10 mouse cellular contexts compared by ENCODE assay signal in the genomic region with DNA sequence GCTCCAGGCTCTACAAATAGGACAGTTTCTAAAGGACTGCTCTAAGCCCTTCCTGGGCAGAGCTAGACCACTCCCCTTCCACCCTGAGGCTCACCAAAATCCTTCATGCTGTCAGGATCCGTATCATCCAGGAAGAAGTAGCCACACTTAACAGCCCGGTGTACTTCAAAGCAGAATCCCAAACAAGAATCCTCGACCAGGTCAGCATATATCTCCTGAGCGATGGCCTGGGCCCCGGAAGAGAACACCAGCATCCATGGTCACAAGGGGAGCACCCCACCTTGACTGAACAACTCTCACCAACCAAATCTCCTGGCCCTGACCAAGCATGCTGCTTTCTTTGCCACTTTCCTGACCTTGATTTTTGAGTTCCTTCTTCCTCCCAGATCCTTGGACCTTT. TPM values are rescaled to one million over a fixed set of nuclear protein-coding genes. Genes with fewer than 3 reads are reported as not detected.
DNase-seq lines count a peak whose midpoint lies in the region; ATAC-seq and TF ChIP-seq lines count a peak whose summit lies in the region.
"Had no signal": no experiment of that assay in that cellular context is flagged by ENCODE, and none has a peak within 500 bp of the region (broad histone marks: within the 10 kb centered on the region; RNA-seq: fewer than 3 reads in every experiment).

No protein-coding gene starts in this region.

- WGBS in heart, embryonic 12.5 days = 71% methylated on average over 5 of the region's 5 CpGs
- 82% methylated on average over 5 of the region's 5 CpGs for WGBS in embryonic facial prominence, embryonic 10.5 days
- WGBS in hindbrain, embryonic 11.5 days = 85% methylated on average over 5 of the region's 5 CpGs
- 86% methylated on average over 5 of the region's 5 CpGs for WGBS in liver, postnatal 0 days (ENCODE audit: insufficient replicate concordance)

- peak overlapping the region; percentile 87; the same call in 1 of the 2 replicates for H3K4me2 ChIP-seq in heart, embryonic 12.5 days
- peak overlapping the region; percentile 85; the same call in 1 of the 2 replicates for H3K4me2 ChIP-seq in hindbrain, embryonic 11.5 days (replicated peaks; ENCODE audit: low read depth, low read length)
- no peak overlapping the region for H3K4me2 ChIP-seq in liver, postnatal 0 days (ENCODE audit: low read depth, low read length)

- peaks cover 20% of the 10 kb centered on the region for H3K4me1 ChIP-seq in heart, embryonic 12.5 days (replicated peaks)
- H3K4me1 ChIP-seq in embryonic facial prominence, embryonic 10.5 days = peaks cover 46% of the 10 kb centered on the region
- H3K4me1 ChIP-seq in hindbrain, embryonic 11.5 days (replicated peaks; ENCODE audit: control insufficient read depth, insufficient read depth, low read length) = peaks cover 8% of the 10 kb centered on the region
- peaks cover 20% of the 10 kb centered on the region for H3K4me1 ChIP-seq in liver, postnatal 0 days (ENCODE audit: insufficient read depth)

- no peaks in the 10 kb centered on the region for H3K27me3 ChIP-seq in heart, embryonic 12.5 days (replicated peaks)
- H3K27me3 ChIP-seq in embryonic facial prominence, embryonic 10.5 days (replicated peaks; ENCODE audit: low read depth, poor library complexity, severe bottlenecking) = no peaks in the 10 kb centered on the region
- H3K27me3 ChIP-seq in hindbrain, embryonic 11.5 days (ENCODE audit: control insufficient read depth, insufficient read depth, low read length) = no peaks in the 10 kb centered on the region
- no peaks in the 10 kb centered on the region for H3K27me3 ChIP-seq in liver, postnatal 0 days (ENCODE audit: insufficient read depth, low read length)

- TF ChIP-seq EP300 in liver, postnatal 0 days (IDR thresholded peaks at IDR 0.05; ENCODE audit: low read depth) = no peak

- H3K4me3 ChIP-seq in heart, embryonic 12.5 days = peak overlapping the region; percentile 90
- H3K4me3 ChIP-seq in embryonic facial prominence, embryonic 10.5 days = peak overlapping the region; percentile 96
- peak overlapping the region; percentile 95; the same call in 1 of the 2 replicates for H3K4me3 ChIP-seq in hindbrain, embryonic 11.5 days (ENCODE audit: low read depth, low read length)
- no peak overlapping the region for H3K4me3 ChIP-seq in liver, postnatal 0 days (ENCODE audit: low read depth, low read length)

- no peak for DNase-seq in heart, postnatal 14 days
- no peak for DNase-seq in embryonic facial prominence, embryonic 10.5 days (ENCODE audit: low spot score)
- no peak for DNase-seq in hindbrain, embryonic 11.5 days (ENCODE audit: low spot score)
- no peak for DNase-seq in liver, postnatal 0 days
- no peak for DNase-seq in natural killer cell, adult 2 months (ENCODE audit: low spot score in 2 of 2)
- no peak for DNase-seq in adrenal gland, adult 2 months
- DNase-seq: adrenal gland, postnatal 10 days; kidney, adult 8-10 months had no signal

- peak overlapping the region; percentile 95; the same call in 1 of the 2 replicates for H3K9ac ChIP-seq in heart, embryonic 12.5 days
- H3K9ac ChIP-seq in hindbrain, embryonic 11.5 days (ENCODE audit: low read depth, low read length) = 0 out of 2 replicates have a peak overlapping the region, but pooled peaks have one; percentile 88
- H3K9ac ChIP-seq in liver, postnatal 0 days (replicated peaks) = peak overlapping the region; percentile 97; the same call in 1 of the 2 replicates

- intact Hi-C loops in heart, postnatal 14 days (cut with DNase I) = no loop called here

- H3K36me3 ChIP-seq in heart, embryonic 12.5 days = peaks cover 48% of the 10 kb centered on the region
- peaks cover 56% of the 10 kb centered on the region for H3K36me3 ChIP-seq in embryonic facial prominence, embryonic 10.5 days (replicated peaks)
- peaks cover 14% of the 10 kb centered on the region for H3K36me3 ChIP-seq in hindbrain, embryonic 11.5 days (ENCODE audit: control insufficient read depth, insufficient read depth, low read length)
- peaks cover 44% of the 10 kb centered on the region for H3K36me3 ChIP-seq in liver, postnatal 0 days (replicated peaks; ENCODE audit: insufficient read depth, low read length)

- no peak for TF ChIP-seq CTCF in liver, postnatal 0 days (IDR thresholded peaks at IDR 0.05; ENCODE audit: low read depth)

- no peak overlapping the region for H3K27ac ChIP-seq in heart, embryonic 12.5 days (ENCODE audit: poor library complexity, severe bottlenecking)
- H3K27ac ChIP-seq in embryonic facial prominence, embryonic 10.5 days (replicated peaks) = no peak overlapping the region
- H3K27ac ChIP-seq in hindbrain, embryonic 11.5 days (ENCODE audit: low read depth, low read length) = no peak overlapping the region
- 0 out of 2 replicates have a peak overlapping the region, but pooled peaks have one; percentile 100 for H3K27ac ChIP-seq in liver, postnatal 0 days (ENCODE audit: low read depth)

- no peak for ATAC-seq in heart, embryonic 12.5 days (ENCODE audit: insufficient number of reproducible peaks, low FRiP score)
- no peak for ATAC-seq in hindbrain, embryonic 11.5 days (ENCODE audit: low FRiP score)
- ATAC-seq in liver, postnatal 0 days = no peak
- ATAC-seq in CD4-positive, CD25-positive, alpha-beta regulatory T cell, adult 4 months = no peak

- no peaks in the 10 kb centered on the region for H3K9me3 ChIP-seq in heart, embryonic 12.5 days (replicated peaks)
- no peaks in the 10 kb centered on the region for H3K9me3 ChIP-seq in embryonic facial prominence, embryonic 10.5 days
- H3K9me3 ChIP-seq in hindbrain, embryonic 11.5 days (ENCODE audit: control insufficient read depth, low read length) = no peaks in the 10 kb centered on the region
- H3K9me3 ChIP-seq in liver, postnatal 0 days (ENCODE audit: low read length) = no peaks in the 10 kb centered on the region

RNA-seq across cellular contexts. Expression of a gene that starts 2.0 kb away (rescaled TPM):
- 10.9 and 11.8 TPM in 2 replicates for polyA plus RNA-seq in heart, embryonic 12.5 days (2016; fragmentation: Nextera tagmentation; extraction: Ambion mirVana)
- 10 to 100 TPM; 26.5 to 29.5 TPM for total RNA-seq in heart, postnatal 14 days (2021)
- polyA plus RNA-seq in embryonic facial prominence, embryonic 10.5 days (2016; fragmentation: Nextera tagmentation; extraction: Ambion mirVana) = 15.6 and 18.2 TPM in 2 replicates
- 17.5 and 22.0 TPM in 2 replicates for polyA plus RNA-seq in hindbrain, embryonic 11.5 days (2014; fragmentation: Nextera tagmentation; extraction: Ambion mirVana)
- 4.5 and 4.6 TPM in 2 replicates for polyA plus RNA-seq in liver, postnatal 0 days (2015; fragmentation: Nextera tagmentation; extraction: Ambion mirVana)
- polyA plus RNA-seq in CD4-positive, CD25-positive, alpha-beta regulatory T cell, adult 4 months (2017; shearing (Covaris generic)) = 1 to 10 TPM; 7.2 to 7.3 TPM
- total RNA-seq in adrenal gland, adult 2 months (2021) = 10 to 100 TPM; 44.2 to 45.1 TPM
- polyA plus RNA-seq in adrenal gland, adult 2 months (2012; rRNA removed) = 43.2 and 46.5 TPM in 2 replicates

RNA-seq across cellular contexts. Expression of a gene that starts 9.7 kb away (rescaled TPM):
- 35.7 and 38.9 TPM in 2 replicates for polyA plus RNA-seq in heart, embryonic 12.5 days (2016; fragmentation: Nextera tagmentation; extraction: Ambion mirVana)
- 10 to 100 TPM; 26.6 TPM for total RNA-seq in heart, postnatal 14 days (2021)
- polyA plus RNA-seq in embryonic facial prominence, embryonic 10.5 days (2016; fragmentation: Nextera tagmentation; extraction: Ambion mirVana) = 45.2 and 46.2 TPM in 2 replicates
- 64.0 and 65.2 TPM in 2 replicates for polyA plus RNA-seq in hindbrain, embryonic 11.5 days (2014; fragmentation: Nextera tagmentation; extraction: Ambion mirVana)
- polyA plus RNA-seq in liver, postnatal 0 days (2015; fragmentation: Nextera tagmentation; extraction: Ambion mirVana) = 19.4 and 20.8 TPM in 2 replicates
- polyA plus RNA-seq in CD4-positive, CD25-positive, alpha-beta regulatory T cell, adult 4 months (2017; shearing (Covaris generic)) = 10 to 100 TPM; 64.7 to 80.5 TPM
- 10 to 100 TPM; 57.2 to 59.4 TPM for total RNA-seq in adrenal gland, adult 2 months (2021)
- polyA plus RNA-seq in adrenal gland, adult 2 months (2012; rRNA removed) = 55.8 and 58.9 TPM in 2 replicates

RNA-seq across cellular contexts. Expression of a gene that starts 25.1 kb away (rescaled TPM):
- polyA plus RNA-seq in heart, embryonic 12.5 days (2016; fragmentation: Nextera tagmentation; extraction: Ambion mirVana) = 65.4 and 68.6 TPM in 2 replicates
- total RNA-seq in heart, postnatal 14 days (2021) = 10 to 100 TPM; 60.1 to 69.7 TPM
- 94.2 and 96.3 TPM in 2 replicates for polyA plus RNA-seq in embryonic facial prominence, embryonic 10.5 days (2016; fragmentation: Nextera tagmentation; extraction: Ambion mirVana)
- 82.1 and 83.4 TPM in 2 replicates for polyA plus RNA-seq in hindbrain, embryonic 11.5 days (2014; fragmentation: Nextera tagmentation; extraction: Ambion mirVana)
- polyA plus RNA-seq in liver, postnatal 0 days (2015; fragmentation: Nextera tagmentation; extraction: Ambion mirVana) = 32.4 and 32.5 TPM in 2 replicates
- 10 to 100 TPM; 46.1 to 51.1 TPM for polyA plus RNA-seq in CD4-positive, CD25-positive, alpha-beta regulatory T cell, adult 4 months (2017; shearing (Covaris generic))
- total RNA-seq in adrenal gland, adult 2 months (2021) = 100 to 1,000 TPM in 1 of 2 experiments, 10 to 100 TPM in 1; 95.9 to 110 TPM
- polyA plus RNA-seq in adrenal gland, adult 2 months (2012; rRNA removed) = 24.2 and 25.4 TPM in 2 replicates

RNA-seq across cellular contexts. Expression of a gene that starts 25.9 kb away (rescaled TPM):
- 0.06 and 0.13 TPM in 2 replicates for polyA plus RNA-seq in heart, embryonic 12.5 days (2016; fragmentation: Nextera tagmentation; extraction: Ambion mirVana)
- under 1 TPM; 0.61 to 0.62 TPM for total RNA-seq in heart, postnatal 14 days (2021)
- 0.09 and 0.10 TPM in 2 replicates for polyA plus RNA-seq in embryonic facial prominence, embryonic 10.5 days (2016; fragmentation: Nextera tagmentation; extraction: Ambion mirVana)
- 0.06 and 0.08 TPM in 2 replicates for polyA plus RNA-seq in hindbrain, embryonic 11.5 days (2014; fragmentation: Nextera tagmentation; extraction: Ambion mirVana)
- polyA plus RNA-seq in liver, postnatal 0 days (2015; fragmentation: Nextera tagmentation; extraction: Ambion mirVana) = not detected in 2 replicates
- not detected for polyA plus RNA-seq in CD4-positive, CD25-positive, alpha-beta regulatory T cell, adult 4 months (2017; shearing (Covaris generic))
- under 1 TPM; 0.12 to 0.45 TPM for total RNA-seq in adrenal gland, adult 2 months (2021)
- polyA plus RNA-seq in adrenal gland, adult 2 months (2012; rRNA removed) = 0.75 and 0.95 TPM in 2 replicates

RNA-seq across cellular contexts. Expression of a gene that starts 45.7 kb away (rescaled TPM):
- polyA plus RNA-seq in heart, embryonic 12.5 days (2016; fragmentation: Nextera tagmentation; extraction: Ambion mirVana) = 14.0 and 14.3 TPM in 2 replicates
- total RNA-seq in heart, postnatal 14 days (2021) = under 1 TPM; 0.74 to 0.83 TPM
- polyA plus RNA-seq in embryonic facial prominence, embryonic 10.5 days (2016; fragmentation: Nextera tagmentation; extraction: Ambion mirVana) = 30.1 and 32.4 TPM in 2 replicates
- polyA plus RNA-seq in hindbrain, embryonic 11.5 days (2014; fragmentation: Nextera tagmentation; extraction: Ambion mirVana) = 13.2 and 14.0 TPM in 2 replicates
- polyA plus RNA-seq in liver, postnatal 0 days (2015; fragmentation: Nextera tagmentation; extraction: Ambion mirVana) = 4.7 and 4.9 TPM in 2 replicates
- 1 to 10 TPM in 1 of 2 experiments, under 1 TPM in 1; 0.40 to 1.8 TPM for polyA plus RNA-seq in CD4-positive, CD25-positive, alpha-beta regulatory T cell, adult 4 months (2017; shearing (Covaris generic))
- under 1 TPM; 0.35 to 0.93 TPM for total RNA-seq in adrenal gland, adult 2 months (2021)
- polyA plus RNA-seq in adrenal gland, adult 2 months (2012; rRNA removed) = 1.2 and 1.6 TPM in 2 replicates
